Mouse (Mus musculus): Measurements from ENCODE around the gene Olfr91. TPM values are rescaled to one million over a fixed set of nuclear protein-coding genes. Genes with fewer than 3 reads are reported as not detected.
A peak's percentile ranks its signal among the peaks of the same experiment; 100 is the strongest.
"Not testable (repeated sequence)": the region's sequence is repeated elsewhere in the genome, so short reads cannot be mapped to it uniquely, and the experiment has no call there.

The Olfr91 gene
- not detected in 2 replicates for total RNA-seq (2015)
- total RNA-seq (2017) = not detected in 2 replicates

GRCm38 (mm10) chr17:37098178-37098577, at the start of gene Olfr91:
TSS of gene Olfr91 (minus strand) at chr17:37098278.
- no peak for ATAC-seq (ENCODE audit: poor library complexity, severe bottlenecking)

- ATAC-seq (ENCODE audit: poor library complexity, severe bottlenecking) = not testable (repeated sequence)
Measured at GRCm38 (mm10) chr17:37131366-37131765, 33.3 kb upstream of the Olfr91 start.

- no peak for ATAC-seq (ENCODE audit: poor library complexity, severe bottlenecking)
Measured at GRCm38 (mm10) chr17:37119988-37120387, 21.9 kb upstream of the Olfr91 start, which contains the start of gene Olfr92. TSS of gene Olfr92 (minus strand) at chr17:37120088.

- no peak for ATAC-seq (ENCODE audit: poor library complexity, severe bottlenecking)
Measured at GRCm38 (mm10) chr17:37093289-37093688, 4.8 kb downstream of the Olfr91 start.

GRCm38 (mm10) chr17:37092198-37092597, 5.9 kb downstream of the Olfr91 start:
- ATAC-seq (ENCODE audit: poor library complexity, severe bottlenecking) = no peak

GRCm38 (mm10) chr17:37088399-37088798, 9.7 kb downstream of the Olfr91 start, which contains the start of gene Olfr90:
TSS of gene Olfr90 (minus strand) at chr17:37088499.
- ATAC-seq (ENCODE audit: poor library complexity, severe bottlenecking) = no peak

- ATAC-seq (ENCODE audit: poor library complexity, severe bottlenecking) = no peak
Measured at GRCm38 (mm10) chr17:37085545-37085944, 12.5 kb downstream of the Olfr91 start.

- ATAC-seq (ENCODE audit: poor library complexity, severe bottlenecking) = no peak
Measured at GRCm38 (mm10) chr17:37084632-37085031, 13.4 kb downstream of the Olfr91 start.

- ATAC-seq (ENCODE audit: poor library complexity, severe bottlenecking) = peak; percentile 97
Measured at GRCm38 (mm10) chr17:37083327-37083726, 14.8 kb downstream of the Olfr91 start.

- no peak for ATAC-seq (ENCODE audit: poor library complexity, severe bottlenecking)
Measured at GRCm38 (mm10) chr17:37081659-37082058, 16.4 kb downstream of the Olfr91 start.

- no peak for ATAC-seq (ENCODE audit: poor library complexity, severe bottlenecking)
Measured at GRCm38 (mm10) chr17:37080119-37080518, 18.0 kb downstream of the Olfr91 start.

- ATAC-seq (ENCODE audit: poor library complexity, severe bottlenecking) = no peak
Measured at GRCm38 (mm10) chr17:37078990-37079389, 19.1 kb downstream of the Olfr91 start.

GRCm38 (mm10) chr17:37078193-37078592, 19.9 kb downstream of the Olfr91 start:
- ATAC-seq (ENCODE audit: poor library complexity, severe bottlenecking) = no peak

GRCm38 (mm10) chr17:37075766-37076165, 22.3 kb downstream of the Olfr91 start:
- no peak for ATAC-seq (ENCODE audit: poor library complexity, severe bottlenecking)

- ATAC-seq (ENCODE audit: poor library complexity, severe bottlenecking) = no peak
Measured at GRCm38 (mm10) chr17:37075181-37075580, 22.9 kb downstream of the Olfr91 start.

- no peak for ATAC-seq (ENCODE audit: poor library complexity, severe bottlenecking)
Measured at GRCm38 (mm10) chr17:37072730-37073276, 25.3 kb downstream of the Olfr91 start.

- no peak for ATAC-seq (ENCODE audit: poor library complexity, severe bottlenecking)
Measured at GRCm38 (mm10) chr17:37072080-37072729, 25.9 kb downstream of the Olfr91 start.

GRCm38 (mm10) chr17:37070121-37070520, 28.0 kb downstream of the Olfr91 start:
- ATAC-seq (ENCODE audit: poor library complexity, severe bottlenecking) = no peak

GRCm38 (mm10) chr17:37067861-37068260, 30.2 kb downstream of the Olfr91 start:
- no peak for ATAC-seq (ENCODE audit: poor library complexity, severe bottlenecking)

GRCm38 (mm10) chr17:37065993-37066392, 32.1 kb downstream of the Olfr91 start:
- ATAC-seq (ENCODE audit: poor library complexity, severe bottlenecking) = no peak

- no peak for ATAC-seq (ENCODE audit: poor library complexity, severe bottlenecking)
Measured at GRCm38 (mm10) chr17:37063686-37064495, 34.2 kb downstream of the Olfr91 start.

- no peak for ATAC-seq (ENCODE audit: poor library complexity, severe bottlenecking)
Measured at GRCm38 (mm10) chr17:37063063-37063462, 35.0 kb downstream of the Olfr91 start.

Data from megakaryocyte, adult 5-6 weeks (primary cell).